Comparison of ENCODE assay signal across 7 mouse cellular contexts in the genomic region with DNA sequence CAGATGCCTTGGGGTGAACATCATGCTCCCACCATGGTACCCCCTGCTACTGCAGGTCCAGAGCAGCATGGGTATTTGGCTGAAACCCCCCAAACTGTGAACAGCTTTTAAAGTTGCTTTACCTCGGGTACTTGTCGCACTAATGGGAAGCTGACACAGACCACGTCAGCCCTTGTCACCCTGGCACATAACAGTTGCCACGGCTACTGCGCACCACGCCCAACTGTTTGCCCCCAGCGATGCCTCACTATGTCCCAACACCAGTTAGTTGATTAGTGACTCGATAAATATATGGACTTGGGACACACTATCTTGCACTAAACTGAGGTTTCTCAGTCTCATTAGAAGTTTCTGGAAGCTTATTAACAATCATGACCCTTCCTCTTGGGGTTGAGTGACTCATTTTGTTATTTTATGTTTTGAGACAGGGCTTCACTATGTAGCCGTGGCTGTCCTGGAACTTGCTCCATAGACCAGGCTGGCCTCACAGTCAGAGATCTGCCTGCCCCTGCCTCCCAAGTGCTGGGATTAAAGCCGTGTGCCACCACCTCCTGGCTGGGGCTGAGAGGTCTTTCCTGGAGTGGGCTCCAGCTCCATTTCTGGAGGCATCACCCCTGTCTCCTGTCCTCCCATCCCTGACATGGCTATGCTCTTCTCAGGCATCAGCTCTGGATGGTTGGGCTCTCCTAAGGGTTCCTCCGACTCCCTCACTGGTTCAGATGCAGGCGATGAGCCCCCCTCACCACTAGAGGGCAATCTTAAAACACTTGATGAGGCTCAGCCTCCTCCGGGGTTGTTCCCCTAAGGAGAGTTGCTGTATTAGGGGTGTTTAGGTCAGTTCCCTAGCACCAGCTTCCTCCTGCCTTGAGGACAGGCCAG. TPM values are rescaled to one million over a fixed set of nuclear protein-coding genes. Genes with fewer than 3 reads are reported as not detected.
DNase-seq lines count a peak whose midpoint lies in the region; ATAC-seq lines count a peak whose summit lies in the region.

No protein-coding gene starts in this region.

- no peaks in the 10 kb centered on the region for H3K27me3 ChIP-seq in intestine, embryonic 15.5 days (replicated peaks)
- H3K27me3 ChIP-seq in midbrain, embryonic 10.5 days (ENCODE audit: low read depth, poor library complexity, severe bottlenecking): no peaks in the 10 kb centered on the region

- H3K4me2 ChIP-seq in intestine, embryonic 15.5 days (replicated peaks): peak overlapping the region; percentile 55

- H3K4me1 ChIP-seq in intestine, embryonic 15.5 days (replicated peaks): no peaks in the 10 kb centered on the region; the same call in 1 of the 2 replicates
- peaks cover 7% of the 10 kb centered on the region; the same call in 1 of the 2 replicates for H3K4me1 ChIP-seq in midbrain, embryonic 10.5 days

- no peaks in the 10 kb centered on the region for H3K9me3 ChIP-seq in intestine, embryonic 15.5 days
- H3K9me3 ChIP-seq in midbrain, embryonic 10.5 days (replicated peaks): no peaks in the 10 kb centered on the region

- no peaks in the 10 kb centered on the region for H3K36me3 ChIP-seq in intestine, embryonic 15.5 days
- H3K36me3 ChIP-seq in midbrain, embryonic 10.5 days: no peaks in the 10 kb centered on the region

- H3K27ac ChIP-seq in intestine, embryonic 15.5 days: no peak overlapping the region
- 0 out of 2 replicates have a peak overlapping the region, but pooled peaks have one; percentile 39 for H3K27ac ChIP-seq in midbrain, embryonic 10.5 days (replicated peaks)

- H3K9ac ChIP-seq in intestine, embryonic 15.5 days: no peak overlapping the region

- no peak overlapping the region; the same call in 1 of the 2 replicates for H3K4me3 ChIP-seq in intestine, embryonic 15.5 days (replicated peaks)
- H3K4me3 ChIP-seq in midbrain, embryonic 10.5 days: peak overlapping the region; percentile 18; the same call in 1 of the 2 replicates

- peak; percentile 61 to 66 for DNase-seq in adrenal gland, adult 18-20 months (ENCODE audit: low spot score in 2 of 2)
- DNase-seq in embryo, embryonic 10.5 days (ENCODE audit: low spot score): peak; percentile 95
- peak; percentile 67 for DNase-seq in gastrocnemius, postnatal 25 days
- peak; percentile 85 to 90 for DNase-seq in left cerebral cortex, postnatal 25 days (ENCODE audit: low spot score in 2 of 2)
- peak; percentile 80 for DNase-seq in midbrain, embryonic 10.5 days (ENCODE audit: low spot score)
- peak; percentile 67 for DNase-seq in right cerebral cortex, postnatal 4 days

- peak; percentile 92 for ATAC-seq in intestine, embryonic 15.5 days

- intact Hi-C loops in left cerebral cortex, postnatal 25 days (cut with DNase I): loop anchor here (10.0 kb wide), 1 partner anchor 89 kb away; no protein-coding TSS in a partner anchor

- WGBS in intestine, embryonic 15.5 days: 63% methylated on average over 13 of the region's 13 CpGs
- WGBS in midbrain, embryonic 10.5 days: 67% methylated on average over 13 of the region's 13 CpGs

RNA-seq across cellular contexts. Expression of a gene that starts 22.7 kb away (rescaled TPM):
- total RNA-seq in adrenal gland, adult 18-20 months (2021): 10 to 100 TPM; 39.7 to 42.1 TPM
- 10 to 100 TPM; 29.8 to 34.6 TPM for total RNA-seq in gastrocnemius, postnatal 25 days (2021)
- 45.1 and 51.8 TPM in 2 replicates for polyA plus RNA-seq in intestine, embryonic 15.5 days (2015; fragmentation: Nextera tagmentation; extraction: Ambion mirVana)
- total RNA-seq in left cerebral cortex, postnatal 25 days (2021): 10 to 100 TPM; 60.6 to 63.6 TPM
- polyA plus RNA-seq in midbrain, embryonic 10.5 days (2016; fragmentation: Nextera tagmentation; extraction: Ambion mirVana): 78.0 and 81.5 TPM in 2 replicates
